23 mouse cellular contexts compared by ENCODE assay signal in the genomic region with DNA sequence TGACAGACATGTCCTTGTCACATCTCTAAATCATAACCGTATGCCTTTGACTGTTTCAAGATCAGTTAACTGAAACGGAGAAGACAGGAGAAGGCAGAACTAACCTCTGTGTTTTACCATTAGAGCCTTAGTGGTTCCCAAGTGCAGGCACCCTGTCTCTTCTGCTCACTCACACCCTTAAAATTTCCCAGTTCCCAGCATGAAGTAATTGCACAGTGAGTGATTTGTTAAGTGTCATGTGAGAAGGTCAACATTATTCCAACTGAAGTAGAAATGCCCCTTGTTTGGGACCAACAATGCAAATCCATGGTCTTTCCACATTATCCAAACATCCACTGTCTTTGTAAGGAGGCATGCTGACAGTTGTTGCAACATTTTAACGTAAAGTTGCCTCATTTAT.
"Had no signal": no experiment of that assay in that cellular context is flagged by ENCODE, and none has a peak within 500 bp of the region (broad histone marks: within the 10 kb centered on the region; RNA-seq: fewer than 3 reads in every experiment).

No protein-coding gene starts in this region.

- H3K9ac ChIP-seq: limb, embryonic 12.5 days; limb, embryonic 15.5 days; liver, embryonic 14.5 days; liver, postnatal 0 days; midbrain, embryonic 13.5 days; neural tube, embryonic 12.5 days; neural tube, embryonic 15.5 days; stomach, embryonic 15.5 days had no signal

- H3K4me3 ChIP-seq: layer of hippocampus, adult 2 months; limb, embryonic 12.5 days; limb, embryonic 15.5 days; megakaryocyte, embryonic 14.5 days; midbrain, embryonic 10.5 days; midbrain, embryonic 13.5 days; neural tube, embryonic 12.5 days; neural tube, embryonic 15.5 days; stomach, embryonic 15.5 days had no signal

- H3K27ac ChIP-seq: kidney, postnatal 0 days; layer of hippocampus, adult 2 months; limb, embryonic 12.5 days; limb, embryonic 15.5 days; liver, embryonic 14.5 days; midbrain, embryonic 10.5 days; midbrain, embryonic 13.5 days; neural tube, embryonic 12.5 days; neural tube, embryonic 15.5 days; stomach, embryonic 15.5 days had no signal

- H3K27me3 ChIP-seq: limb, embryonic 12.5 days; limb, embryonic 15.5 days; megakaryocyte, embryonic 14.5 days; midbrain, embryonic 13.5 days; neural tube, embryonic 12.5 days; neural tube, embryonic 15.5 days; stomach, embryonic 15.5 days had no signal

- H3K4me2 ChIP-seq: limb, embryonic 12.5 days; limb, embryonic 15.5 days; liver, embryonic 11.5 days; midbrain, embryonic 13.5 days; neural tube, embryonic 12.5 days; neural tube, embryonic 15.5 days; stomach, embryonic 15.5 days had no signal

- ATAC-seq: inflammation-experienced regulatory T-cells, adult 6 months; intestine, embryonic 16.5 days; liver, postnatal 0 days; midbrain, embryonic 13.5 days; midbrain, embryonic 16.5 days had no signal

- H3K36me3 ChIP-seq: limb, embryonic 15.5 days; midbrain, embryonic 10.5 days; midbrain, embryonic 13.5 days; neural tube, embryonic 12.5 days; neural tube, embryonic 15.5 days; stomach, embryonic 15.5 days had no signal

- DNase-seq: kidney, adult 18-20 months; kidney, postnatal 25 days; layer of hippocampus, adult 9-11 months; liver, postnatal 0 days; retina, postnatal 1 day; right cerebral cortex, postnatal 25 days; spleen, adult 18-20 months; thymus, postnatal 25 days had no signal

- H3K4me1 ChIP-seq: limb, embryonic 12.5 days; limb, embryonic 15.5 days; megakaryocyte, embryonic 14.5 days; midbrain, embryonic 10.5 days; midbrain, embryonic 13.5 days; neural tube, embryonic 12.5 days; neural tube, embryonic 15.5 days; stomach, embryonic 15.5 days had no signal

- H3K9me3 ChIP-seq: limb, embryonic 12.5 days; limb, embryonic 15.5 days; midbrain, embryonic 10.5 days; midbrain, embryonic 13.5 days; neural tube, embryonic 12.5 days; neural tube, embryonic 15.5 days; stomach, embryonic 15.5 days had no signal
